Mouse (Mus musculus) cortical plate, adult 2 months (tissue): ENCODE results near the gene Caprin1.

ENCODE experiments used
- CTCF ChIP-seq: fragments of 200-500 bp; IDR thresholded peaks from 2 replicates; pipeline ENCODE4 v1.5.1; 2011; ENCODE audit warnings: mild to moderate bottlenecking, control low read depth, low read length; ENCODE audit not compliant: insufficient read depth; ENCODE audit errors: extremely low read depth
- POLR2A ChIP-seq: fragments of 200-500 bp; IDR thresholded peaks from 2 replicates; pipeline ENCODE4 v1.6.1; 2011; ENCODE audit warnings: mild to moderate bottlenecking, low read length, control low read depth; ENCODE audit not compliant: insufficient read depth; ENCODE audit errors: extremely low read depth

DNA sequence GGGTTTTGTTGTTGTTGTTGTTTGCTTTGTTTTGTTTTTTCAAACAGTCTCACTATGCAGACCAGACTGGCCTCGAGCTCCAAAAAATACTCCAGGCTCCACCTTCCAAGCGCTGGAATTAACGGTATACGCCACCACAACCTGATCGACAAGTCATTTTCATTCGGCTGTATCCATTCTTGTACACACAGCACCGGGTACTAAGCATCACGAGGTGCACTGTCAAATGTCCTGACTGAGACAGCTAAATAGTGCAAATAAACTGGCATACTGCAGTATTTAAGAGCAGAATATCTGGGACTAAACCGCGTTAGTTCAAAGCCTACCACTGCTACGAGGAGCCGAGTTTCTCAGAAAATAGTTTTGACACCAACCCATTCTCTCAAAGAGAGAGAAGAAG, 37.0 kb downstream of the Caprin1 start:
- TF ChIP-seq CTCF (no peak), POLR2A (no peak)
